Mouse (Mus musculus) retina, postnatal 7 days (tissue): ENCODE measurements at regions not wholly inside any gene's neighbourhood (a gene's known extent, or its start where the extent isn't known, plus 50 kb on each side); places are given as distances from the start of the nearest gene placed in this dataset.

Experiments
- DNase-seq: peaks from one replicate; pipeline ENCODE4 v3.0.0-alpha.2; 2012; ENCODE audit warnings: low read depth, low spot score

- DNase-seq: no peak
Observed at GRCm38 (mm10) chr8:116298891-116299290, 205.9 kb upstream of the Dynlrb2 start.

- no peak for DNase-seq
Observed at GRCm38 (mm10) chr8:116290671-116291245, 214.0 kb upstream of the Dynlrb2 start.

- no peak for DNase-seq
Observed at GRCm38 (mm10) chr8:116289237-116289636, 215.5 kb upstream of the Dynlrb2 start.

GRCm38 (mm10) chr8:116283990-116284389 is 220.8 kb upstream of the Dynlrb2 start:
- no peak for DNase-seq

GRCm38 (mm10) chr8:116282341-116282740 is 222.4 kb upstream of the Dynlrb2 start:
- DNase-seq: no peak

GRCm38 (mm10) chr8:116275014-116275413 is 229.8 kb upstream of the Dynlrb2 start:
- no peak for DNase-seq

GRCm38 (mm10) chr8:116271238-116271637 is 233.5 kb upstream of the Dynlrb2 start:
- no peak for DNase-seq

GRCm38 (mm10) chr8:116269393-116269792 is 235.4 kb upstream of the Dynlrb2 start:
- DNase-seq: no peak

- no peak for DNase-seq
Observed at GRCm38 (mm10) chr8:116268685-116269084, 236.1 kb upstream of the Dynlrb2 start.

- DNase-seq: no peak
Observed at GRCm38 (mm10) chr8:116268161-116268560, 236.6 kb upstream of the Dynlrb2 start.

GRCm38 (mm10) chr8:116267021-116267420 is 237.8 kb upstream of the Dynlrb2 start:
- DNase-seq: no peak

- no peak for DNase-seq
Observed at GRCm38 (mm10) chr8:116265591-116265990, 239.2 kb upstream of the Dynlrb2 start.

GRCm38 (mm10) chr8:116264078-116264477 is 240.7 kb upstream of the Dynlrb2 start:
- DNase-seq: no peak

- DNase-seq: no peak
Observed at GRCm38 (mm10) chr8:116261286-116261685, 243.5 kb upstream of the Dynlrb2 start.

- no peak for DNase-seq
Observed at GRCm38 (mm10) chr8:116255398-116255797, 249.4 kb upstream of the Dynlrb2 start.

GRCm38 (mm10) chr8:116252455-116253216 is 252.1 kb upstream of the Dynlrb2 start:
- no peak for DNase-seq

- DNase-seq: no peak
Observed at GRCm38 (mm10) chr8:116248398-116248797, 256.4 kb upstream of the Dynlrb2 start.

GRCm38 (mm10) chr8:116243493-116243892 is 261.3 kb upstream of the Dynlrb2 start:
- DNase-seq: no peak

- DNase-seq: no peak
Observed at GRCm38 (mm10) chr8:116242972-116243371, 261.8 kb upstream of the Dynlrb2 start.

GRCm38 (mm10) chr8:116241987-116242242 is 262.9 kb upstream of the Dynlrb2 start:
- DNase-seq: no peak

- DNase-seq: no peak
Observed at GRCm38 (mm10) chr8:116241146-116241986, 263.4 kb upstream of the Dynlrb2 start.

GRCm38 (mm10) chr8:116238670-116239069 is 266.1 kb upstream of the Dynlrb2 start:
- no peak for DNase-seq
